8 mouse cellular contexts compared by ENCODE assay signal in the genomic region with DNA sequence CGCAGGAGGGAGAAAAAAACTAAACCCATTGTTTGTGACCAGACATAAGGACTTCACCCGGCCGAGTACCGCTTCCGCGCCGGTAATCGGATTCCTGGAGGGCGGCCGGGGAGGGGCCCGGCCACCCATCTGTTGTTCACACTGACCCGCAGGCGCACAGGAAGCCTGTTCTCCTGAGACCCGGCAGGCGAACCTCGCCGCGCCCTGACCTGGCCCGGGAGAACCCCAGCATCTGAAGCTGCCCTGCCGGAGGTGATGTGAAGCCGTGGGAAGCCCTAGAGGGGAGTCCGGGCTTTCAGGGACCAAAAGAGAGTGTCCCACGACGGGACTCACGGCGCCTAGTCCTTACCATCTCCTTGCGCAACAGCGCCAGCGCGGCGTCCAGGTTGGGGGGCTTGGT. TPM values are rescaled to one million over a fixed set of nuclear protein-coding genes. Genes with fewer than 3 reads are reported as not detected.
A peak's percentile ranks its signal among the peaks of the same experiment; 100 is the strongest.
DNase-seq lines count a peak whose midpoint lies in the region; ATAC-seq lines count a peak whose summit lies in the region.

No protein-coding gene starts in this region.

- H3K9me3 ChIP-seq in lung, embryonic 15.5 days, result no peaks in the 10 kb centered on the region
- no peaks in the 10 kb centered on the region for H3K9me3 ChIP-seq in embryonic facial prominence, embryonic 14.5 days (ENCODE audit: control insufficient read depth, low read length)
- no peaks in the 10 kb centered on the region for H3K9me3 ChIP-seq in hindbrain, embryonic 12.5 days (replicated peaks)

- under 1% methylated on average over 30 of the region's 31 CpGs for WGBS in lung, embryonic 15.5 days
- 0% methylated on average over 20 of the region's 31 CpGs for WGBS in embryonic facial prominence, embryonic 14.5 days
- under 1% methylated on average over 31 of the region's 31 CpGs for WGBS in hindbrain, embryonic 12.5 days

- H3K4me2 ChIP-seq in lung, embryonic 15.5 days, result peak overlapping the region; percentile 96
- peak overlapping the region; percentile 88 for H3K4me2 ChIP-seq in embryonic facial prominence, embryonic 14.5 days (ENCODE audit: low read depth, low read length)
- peak overlapping the region; percentile 84 for H3K4me2 ChIP-seq in hindbrain, embryonic 12.5 days (replicated peaks)

- DNase-seq in lung, postnatal 14 days, result no peak
- no peak for DNase-seq in embryonic facial prominence, embryonic 14.5 days (ENCODE audit: low spot score)
- peak; percentile 43 to 47 for DNase-seq in lung, postnatal 4 days
- DNase-seq in yolk sac, embryonic 10.5 days (ENCODE audit: low spot score), result peak; percentile 30
- no peak for DNase-seq in frontal cortex, adult 2 months (ENCODE audit: extremely low spot score in 1 of 2, low spot score in 1 of 2)

- H3K4me1 ChIP-seq in lung, embryonic 15.5 days, result peaks cover 37% of the 10 kb centered on the region
- peaks cover 7% of the 10 kb centered on the region; the same call in 1 of the 2 replicates for H3K4me1 ChIP-seq in embryonic facial prominence, embryonic 14.5 days (ENCODE audit: control insufficient read depth, insufficient read depth, low read length)
- peaks cover 19% of the 10 kb centered on the region for H3K4me1 ChIP-seq in hindbrain, embryonic 12.5 days

- H3K36me3 ChIP-seq in lung, embryonic 15.5 days, result no peaks in the 10 kb centered on the region
- no peaks in the 10 kb centered on the region for H3K36me3 ChIP-seq in embryonic facial prominence, embryonic 14.5 days (ENCODE audit: control insufficient read depth, insufficient read depth, low read length)
- H3K36me3 ChIP-seq in hindbrain, embryonic 12.5 days, result no peaks in the 10 kb centered on the region

- H3K4me3 ChIP-seq in lung, embryonic 15.5 days, result peak overlapping the region; percentile 74
- peak overlapping the region; percentile 60 for H3K4me3 ChIP-seq in embryonic facial prominence, embryonic 14.5 days (ENCODE audit: low read depth, low read length)
- H3K4me3 ChIP-seq in hindbrain, embryonic 12.5 days, result peak overlapping the region; percentile 51

- no peak for ATAC-seq in lung, embryonic 15.5 days (ENCODE audit: borderline replicate concordance, extremely low read depth, low FRiP score, low TSS enrichment)
- ATAC-seq in embryonic facial prominence, embryonic 14.5 days (ENCODE audit: low read depth), result 0 out of 2 replicates have a peak, but pooled peaks have one; percentile 19
- ATAC-seq in hindbrain, embryonic 12.5 days (ENCODE audit: low FRiP score), result no peak
- no peak for ATAC-seq in monocyte, adult 5-6 weeks (replicated peaks; ENCODE audit: insufficient number of reproducible peaks, low FRiP score, low TSS enrichment, poor library complexity, severe bottlenecking)

- peaks cover 36% of the 10 kb centered on the region for H3K27me3 ChIP-seq in lung, embryonic 15.5 days
- peaks cover 38% of the 10 kb centered on the region for H3K27me3 ChIP-seq in embryonic facial prominence, embryonic 14.5 days (replicated peaks; ENCODE audit: control insufficient read depth, insufficient read depth, low read length)
- peaks cover 62% of the 10 kb centered on the region for H3K27me3 ChIP-seq in hindbrain, embryonic 12.5 days

- H3K9ac ChIP-seq in lung, embryonic 15.5 days, result peak overlapping the region; percentile 49
- H3K9ac ChIP-seq in embryonic facial prominence, embryonic 14.5 days (ENCODE audit: low read depth, low read length), result peak overlapping the region; percentile 60
- H3K9ac ChIP-seq in hindbrain, embryonic 12.5 days, result peak overlapping the region; percentile 55

- peak overlapping the region; percentile 53 for H3K27ac ChIP-seq in lung, embryonic 15.5 days
- no peak overlapping the region for H3K27ac ChIP-seq in embryonic facial prominence, embryonic 14.5 days (replicated peaks; ENCODE audit: low read depth, low read length)
- no peak overlapping the region for H3K27ac ChIP-seq in hindbrain, embryonic 12.5 days

RNA-seq across cellular contexts. Expression of a gene that starts 0.4 kb away (rescaled TPM):
- 11.3 and 14.4 TPM in 2 replicates for polyA plus RNA-seq in lung, embryonic 15.5 days (2015; fragmentation: Nextera tagmentation; extraction: Ambion mirVana)
- polyA plus RNA-seq in embryonic facial prominence, embryonic 14.5 days (2014; fragmentation: Nextera tagmentation; extraction: Ambion mirVana), result 3.9 and 4.5 TPM in 2 replicates
- polyA plus RNA-seq in hindbrain, embryonic 12.5 days (2016; fragmentation: Nextera tagmentation; extraction: Ambion mirVana), result 5.1 and 6.0 TPM in 2 replicates
- 1.6 and 1.7 TPM in 2 replicates for polyA plus RNA-seq in frontal cortex, adult 2 months (2012; rRNA removed)
- 0.95 to 1.1 TPM in 2 of 3 replicates, not detected in the other for total RNA-seq in monocyte, adult 5-6 weeks (2017)

RNA-seq across cellular contexts. Expression of a gene that starts 29.3 kb away (rescaled TPM):
- polyA plus RNA-seq in lung, embryonic 15.5 days (2015; fragmentation: Nextera tagmentation; extraction: Ambion mirVana), result 21.8 and 23.8 TPM in 2 replicates
- 16.1 and 20.0 TPM in 2 replicates for polyA plus RNA-seq in embryonic facial prominence, embryonic 14.5 days (2014; fragmentation: Nextera tagmentation; extraction: Ambion mirVana)
- polyA plus RNA-seq in hindbrain, embryonic 12.5 days (2016; fragmentation: Nextera tagmentation; extraction: Ambion mirVana), result 33.4 and 37.7 TPM in 2 replicates
- 20.9 and 22.1 TPM in 2 replicates for polyA plus RNA-seq in frontal cortex, adult 2 months (2012; rRNA removed)
- 1.0 to 2.9 TPM in 2 of 3 replicates, not detected in the other for total RNA-seq in monocyte, adult 5-6 weeks (2017)

RNA-seq across cellular contexts. Expression of a gene that starts 29.4 kb away (rescaled TPM):
- polyA plus RNA-seq in lung, embryonic 15.5 days (2015; fragmentation: Nextera tagmentation; extraction: Ambion mirVana), result 47.0 and 49.7 TPM in 2 replicates
- 47.9 and 49.4 TPM in 2 replicates for polyA plus RNA-seq in embryonic facial prominence, embryonic 14.5 days (2014; fragmentation: Nextera tagmentation; extraction: Ambion mirVana)
- polyA plus RNA-seq in hindbrain, embryonic 12.5 days (2016; fragmentation: Nextera tagmentation; extraction: Ambion mirVana), result 61.4 and 62.2 TPM in 2 replicates
- 40.7 and 44.3 TPM in 2 replicates for polyA plus RNA-seq in frontal cortex, adult 2 months (2012; rRNA removed)
- total RNA-seq in monocyte, adult 5-6 weeks (2017), result 14.5 to 74.3 TPM (median 26.1 TPM) in 3 replicates

RNA-seq across cellular contexts. Expression of a gene that starts 41.7 kb away (rescaled TPM):
- polyA plus RNA-seq in lung, embryonic 15.5 days (2015; fragmentation: Nextera tagmentation; extraction: Ambion mirVana), result 0.66 and 0.67 TPM in 2 replicates
- 0.97 and 1.1 TPM in 2 replicates for polyA plus RNA-seq in embryonic facial prominence, embryonic 14.5 days (2014; fragmentation: Nextera tagmentation; extraction: Ambion mirVana)
- 11.9 and 13.2 TPM in 2 replicates for polyA plus RNA-seq in hindbrain, embryonic 12.5 days (2016; fragmentation: Nextera tagmentation; extraction: Ambion mirVana)
- 5.2 and 5.3 TPM in 2 replicates for polyA plus RNA-seq in frontal cortex, adult 2 months (2012; rRNA removed)
- not detected in 3 replicates for total RNA-seq in monocyte, adult 5-6 weeks (2017)

Comparison
In these comparisons a context has a peak if more than half of its experiments do, and no peak if none do; other contexts are left out.
1. DNase-seq: peak in lung, postnatal 4 days (2 of 2) and yolk sac, embryonic 10.5 days (single experiment); none in lung, postnatal 14 days (single experiment), embryonic facial prominence, embryonic 14.5 days (single experiment) and frontal cortex, adult 2 months (0 of 2).
2. Peak in every context shown above with its lines, with median percentiles within 50 percentile points of each other: H3K4me2 ChIP-seq, H3K4me3 ChIP-seq and H3K9ac ChIP-seq.